In the genomic region with DNA sequence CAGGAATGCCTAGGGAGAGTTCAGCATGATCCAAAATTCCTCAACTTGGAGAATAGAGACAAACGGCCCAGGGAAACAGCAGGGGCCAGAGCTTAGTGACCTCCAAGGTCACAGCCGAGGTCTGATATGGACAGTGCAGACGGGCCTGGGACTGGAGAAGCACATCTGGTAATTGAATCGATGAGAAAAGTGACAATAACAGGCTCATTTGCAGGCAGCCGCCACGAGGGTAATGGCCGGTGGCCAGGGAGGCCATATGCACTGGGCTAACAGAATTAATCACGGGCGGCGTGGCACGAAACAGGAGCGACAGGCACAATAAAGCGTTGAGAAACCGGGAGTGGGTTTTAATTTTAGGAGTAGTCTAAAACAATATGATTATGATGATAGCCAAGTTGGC, we compare ENCODE assay signal across 15 mouse cellular contexts.
DNase-seq lines count a peak whose midpoint lies in the region; ATAC-seq lines count a peak whose summit lies in the region.
"Had no signal": no experiment of that assay in that cellular context is flagged by ENCODE, and none has a peak within 500 bp of the region (broad histone marks: within the 10 kb centered on the region; RNA-seq: fewer than 3 reads in every experiment).

No protein-coding gene starts in this region.

- no peaks in the 10 kb centered on the region for H3K27me3 ChIP-seq in neural tube, embryonic 15.5 days (replicated peaks)
- H3K27me3 ChIP-seq in forebrain, embryonic 16.5 days (replicated peaks; ENCODE audit: control insufficient read depth, insufficient read depth, low read length), result no peaks in the 10 kb centered on the region
- no peaks in the 10 kb centered on the region for H3K27me3 ChIP-seq in liver, embryonic 11.5 days (replicated peaks; ENCODE audit: control insufficient read depth, insufficient read depth, low read length)
- H3K27me3 ChIP-seq: embryonic facial prominence, embryonic 15.5 days; liver, embryonic 12.5 days; midbrain, embryonic 15.5 days had no signal

- ATAC-seq in neural tube, embryonic 15.5 days (ENCODE audit: low FRiP score), result no peak
- ATAC-seq in forebrain, embryonic 16.5 days, result peak; percentile 20; the same call in 1 of the 2 replicates
- no peak for ATAC-seq in liver, embryonic 11.5 days (replicated peaks; ENCODE audit: low FRiP score)
- ATAC-seq: liver, embryonic 12.5 days; midbrain, embryonic 15.5 days had no signal

- H3K4me1 ChIP-seq in neural tube, embryonic 15.5 days, result peaks cover 22% of the 10 kb centered on the region
- peaks cover 19% of the 10 kb centered on the region for H3K4me1 ChIP-seq in forebrain, embryonic 16.5 days (replicated peaks; ENCODE audit: control insufficient read depth, insufficient read depth, low read length)
- H3K4me1 ChIP-seq in liver, embryonic 11.5 days (replicated peaks; ENCODE audit: control insufficient read depth, insufficient read depth, low read length), result no peaks in the 10 kb centered on the region
- H3K4me1 ChIP-seq: embryonic facial prominence, embryonic 15.5 days; liver, embryonic 12.5 days had no signal

- H3K27ac ChIP-seq in neural tube, embryonic 15.5 days (replicated peaks), result no peak overlapping the region
- H3K27ac ChIP-seq in forebrain, embryonic 16.5 days (ENCODE audit: low read length), result peak overlapping the region; percentile 49; the same call in 1 of the 2 replicates
- no peak overlapping the region for H3K27ac ChIP-seq in liver, embryonic 11.5 days (ENCODE audit: low read depth, low read length)
- H3K27ac ChIP-seq: embryonic facial prominence, embryonic 15.5 days; heart, embryonic 10.5 days; liver, embryonic 12.5 days; midbrain, embryonic 15.5 days had no signal

- DNase-seq in adrenal gland, postnatal 14 days, result peak; percentile 21
- no peak for DNase-seq in adrenal gland, postnatal 25 days
- DNase-seq in neural tube, embryonic 10.5 days (ENCODE audit: extremely low spot score, low spot score), result peak; percentile 32
- no peak for DNase-seq in liver, embryonic 11.5 days (ENCODE audit: low spot score)
- DNase-seq in urinary bladder, postnatal 36 days (ENCODE audit: low spot score in 2 of 2), result no peak
- DNase-seq in right cerebral cortex, postnatal 14 days, result no peak
- DNase-seq: kidney, postnatal 14 days; lung, postnatal 14 days; thymus, adult 18-20 months had no signal

- H3K4me3 ChIP-seq in neural tube, embryonic 15.5 days (replicated peaks), result no peak overlapping the region
- no peak overlapping the region for H3K4me3 ChIP-seq in forebrain, embryonic 16.5 days (replicated peaks; ENCODE audit: low read length)
- H3K4me3 ChIP-seq in liver, embryonic 11.5 days (ENCODE audit: low read depth, low read length), result no peak overlapping the region
- H3K4me3 ChIP-seq: embryonic facial prominence, embryonic 15.5 days; heart, embryonic 10.5 days; liver, embryonic 12.5 days; midbrain, embryonic 15.5 days had no signal

- H3K9me3 ChIP-seq in neural tube, embryonic 15.5 days (replicated peaks), result no peaks in the 10 kb centered on the region
- no peaks in the 10 kb centered on the region for H3K9me3 ChIP-seq in forebrain, embryonic 16.5 days (ENCODE audit: control insufficient read depth, low read length)
- 0 out of 2 replicates have a peak, but pooled peaks cover 2% of the 10 kb centered on the region for H3K9me3 ChIP-seq in liver, embryonic 11.5 days (ENCODE audit: control insufficient read depth, low read length)
- H3K9me3 ChIP-seq: embryonic facial prominence, embryonic 15.5 days; heart, embryonic 10.5 days; midbrain, embryonic 15.5 days had no signal

- no peak overlapping the region for H3K9ac ChIP-seq in neural tube, embryonic 15.5 days (replicated peaks)
- H3K9ac ChIP-seq in forebrain, embryonic 16.5 days (replicated peaks; ENCODE audit: low read depth, low read length), result no peak overlapping the region
- no peak overlapping the region for H3K9ac ChIP-seq in liver, embryonic 11.5 days (ENCODE audit: low read depth, low read length)
- H3K9ac ChIP-seq: embryonic facial prominence, embryonic 15.5 days; liver, embryonic 12.5 days; midbrain, embryonic 15.5 days had no signal

- WGBS in neural tube, embryonic 15.5 days, result 15% methylated on average over 14 of the region's 14 CpGs
- 26% methylated on average over 14 of the region's 14 CpGs for WGBS in forebrain, embryonic 16.5 days
- 71% methylated on average over 14 of the region's 14 CpGs for WGBS in liver, embryonic 11.5 days

- no peaks in the 10 kb centered on the region for H3K36me3 ChIP-seq in neural tube, embryonic 15.5 days
- H3K36me3 ChIP-seq in forebrain, embryonic 16.5 days (ENCODE audit: control insufficient read depth, insufficient read depth), result no peaks in the 10 kb centered on the region
- no peaks in the 10 kb centered on the region for H3K36me3 ChIP-seq in liver, embryonic 11.5 days (ENCODE audit: control insufficient read depth, insufficient read depth, low read length)
- H3K36me3 ChIP-seq: embryonic facial prominence, embryonic 15.5 days; heart, embryonic 10.5 days; liver, embryonic 12.5 days; midbrain, embryonic 15.5 days had no signal

- H3K4me2 ChIP-seq in neural tube, embryonic 15.5 days, result no peak overlapping the region
- H3K4me2 ChIP-seq in forebrain, embryonic 16.5 days (ENCODE audit: low read length), result peak overlapping the region; percentile 12; the same call in 1 of the 2 replicates
- H3K4me2 ChIP-seq in liver, embryonic 11.5 days, result no peak overlapping the region
- H3K4me2 ChIP-seq: embryonic facial prominence, embryonic 15.5 days; liver, embryonic 12.5 days; midbrain, embryonic 15.5 days had no signal

Comparison
In these comparisons a context has a peak if more than half of its experiments do, and no peak if none do; other contexts are left out.
1. DNase-seq: peak in adrenal gland, postnatal 14 days (single experiment) and neural tube, embryonic 10.5 days (single experiment); none in adrenal gland, postnatal 25 days (single experiment), liver, embryonic 11.5 days (single experiment), urinary bladder, postnatal 36 days (0 of 2) and right cerebral cortex, postnatal 14 days (single experiment).